In genomic region chr3:38276948-38277504, GRCm38 (mm10) we compare ENCODE assay signal across 26 mouse cellular contexts.
DNase-seq lines count a peak whose midpoint lies in the region; ATAC-seq and TF ChIP-seq lines count a peak whose summit lies in the region.
"Had no signal": no experiment of that assay in that cellular context is flagged by ENCODE, and none has a peak within 500 bp of the region (broad histone marks: within the 10 kb centered on the region; RNA-seq: fewer than 3 reads in every experiment).

No protein-coding gene starts in this region.

- H3K36me3 ChIP-seq in stomach, postnatal 0 days (ENCODE audit: control insufficient read depth, insufficient read depth, low read length): no peaks in the 10 kb centered on the region
- H3K36me3 ChIP-seq in forebrain, postnatal 0 days (ENCODE audit: insufficient read depth): no peaks in the 10 kb centered on the region
- H3K36me3 ChIP-seq: heart, embryonic 12.5 days; hindbrain, embryonic 13.5 days; limb, embryonic 12.5 days; liver, embryonic 15.5 days; lung, embryonic 15.5 days; midbrain, embryonic 12.5 days had no signal

- no peak overlapping the region for H3K4me2 ChIP-seq in stomach, postnatal 0 days (replicated peaks; ENCODE audit: low read depth)
- no peak overlapping the region for H3K4me2 ChIP-seq in forebrain, postnatal 0 days (ENCODE audit: low read depth)
- H3K4me2 ChIP-seq: forebrain, embryonic 13.5 days; heart, embryonic 12.5 days; hindbrain, embryonic 13.5 days; limb, embryonic 12.5 days; liver, embryonic 15.5 days; lung, embryonic 15.5 days; midbrain, embryonic 12.5 days had no signal

- peaks cover 28% of the 10 kb centered on the region for H3K4me1 ChIP-seq in embryonic fibroblast, embryonic 13.5 days (ENCODE audit: control insufficient read depth, insufficient read depth, low read length)
- no peaks in the 10 kb centered on the region for H3K4me1 ChIP-seq in stomach, postnatal 0 days (replicated peaks; ENCODE audit: control insufficient read depth, insufficient read depth)
- H3K4me1 ChIP-seq in forebrain, postnatal 0 days (ENCODE audit: insufficient read depth): no peaks in the 10 kb centered on the region
- H3K4me1 ChIP-seq: forebrain, embryonic 13.5 days; hindbrain, embryonic 13.5 days; liver, embryonic 15.5 days; midbrain, embryonic 12.5 days had no signal

- no peak for TF ChIP-seq EP300 in stomach, postnatal 0 days (optimal IDR thresholded peaks at IDR 0.05)

- no peaks in the 10 kb centered on the region for H3K9me3 ChIP-seq in stomach, postnatal 0 days (ENCODE audit: control insufficient read depth, low read length)
- no peaks in the 10 kb centered on the region for H3K9me3 ChIP-seq in forebrain, postnatal 0 days (ENCODE audit: low read length)
- H3K9me3 ChIP-seq: forebrain, embryonic 13.5 days; heart, embryonic 12.5 days; hindbrain, embryonic 13.5 days; limb, embryonic 12.5 days; liver, embryonic 15.5 days; lung, embryonic 15.5 days; midbrain, embryonic 12.5 days had no signal

- TF ChIP-seq POLR2A in embryonic fibroblast, embryonic 13.5 days (IDR thresholded peaks at IDR 0.05; ENCODE audit: low read depth, low read length): no peak

- peak; percentile 91 for ATAC-seq in stomach, postnatal 0 days (ENCODE audit: low FRiP score, low TSS enrichment)
- ATAC-seq in forebrain, postnatal 0 days: no peak
- ATAC-seq: forebrain, embryonic 13.5 days; intestine, embryonic 16.5 days had no signal

- peak; percentile 34 for DNase-seq in kidney, postnatal 10 days
- DNase-seq in kidney, adult 18-20 months: no peak
- DNase-seq in urinary bladder, postnatal 25 days (ENCODE audit: low spot score): peak; percentile 54
- no peak for DNase-seq in urinary bladder, adult 2 months (ENCODE audit: low spot score)
- peak; percentile 48 for DNase-seq in stomach, postnatal 0 days (ENCODE audit: low spot score)
- no peak for DNase-seq in cerebellum, adult 18-20 months
- no peak for DNase-seq in forebrain, postnatal 0 days
- DNase-seq: adrenal gland, postnatal 14 days; B cell, adult 2 months; cerebellum, adult 11 months; cerebellum, adult 9-11 months; gastrocnemius, postnatal 25 days; heart, adult 11 months; heart, postnatal 4 days; right cerebral cortex, postnatal 14 days; thymus, adult 2 months had no signal

- no peak overlapping the region for H3K9ac ChIP-seq in stomach, postnatal 0 days (ENCODE audit: low read length)
- no peak overlapping the region for H3K9ac ChIP-seq in forebrain, postnatal 0 days
- H3K9ac ChIP-seq: forebrain, embryonic 13.5 days; heart, embryonic 12.5 days; hindbrain, embryonic 13.5 days; limb, embryonic 12.5 days; liver, embryonic 15.5 days; lung, embryonic 15.5 days; midbrain, embryonic 12.5 days had no signal

- H3K4me3 ChIP-seq in embryonic fibroblast, embryonic 13.5 days (ENCODE audit: insufficient read depth, low read length): no peak overlapping the region
- H3K4me3 ChIP-seq in stomach, postnatal 0 days (ENCODE audit: low read depth, low read length): no peak overlapping the region
- H3K4me3 ChIP-seq in forebrain, postnatal 0 days (ENCODE audit: low read depth, low read length): no peak overlapping the region
- H3K4me3 ChIP-seq: forebrain, embryonic 13.5 days; heart, embryonic 12.5 days; hindbrain, embryonic 13.5 days; limb, embryonic 12.5 days; liver, embryonic 15.5 days; lung, embryonic 15.5 days; midbrain, embryonic 12.5 days had no signal

- H3K27me3 ChIP-seq in stomach, postnatal 0 days (ENCODE audit: control insufficient read depth, insufficient read depth, low read length): no peaks in the 10 kb centered on the region
- no peaks in the 10 kb centered on the region for H3K27me3 ChIP-seq in forebrain, postnatal 0 days (ENCODE audit: insufficient read depth, low read length)
- H3K27me3 ChIP-seq: CH12.LX; forebrain, embryonic 13.5 days; heart, embryonic 12.5 days; hindbrain, embryonic 13.5 days; limb, embryonic 12.5 days; liver, embryonic 15.5 days; lung, embryonic 15.5 days; midbrain, embryonic 12.5 days had no signal

- peak overlapping the region; percentile 96 for H3K27ac ChIP-seq in embryonic fibroblast, embryonic 13.5 days (ENCODE audit: insufficient read depth, low read length)
- no peak overlapping the region for H3K27ac ChIP-seq in stomach, postnatal 0 days (replicated peaks)
- no peak overlapping the region for H3K27ac ChIP-seq in forebrain, postnatal 0 days (ENCODE audit: low read depth, low read length)
- H3K27ac ChIP-seq: forebrain, embryonic 13.5 days; hindbrain, embryonic 13.5 days; limb, embryonic 12.5 days; liver, embryonic 15.5 days; lung, embryonic 15.5 days; midbrain, embryonic 12.5 days had no signal

- 54% methylated on average over 1 of the region's 1 CpGs for WGBS in stomach, postnatal 0 days
- WGBS in forebrain, postnatal 0 days: 96% methylated on average over 1 of the region's 1 CpGs

- TF ChIP-seq CTCF in embryonic fibroblast, embryonic 13.5 days (IDR thresholded peaks at IDR 0.05; ENCODE audit: borderline replicate concordance, insufficient read depth, low read length): no peak
- no peak for TF ChIP-seq CTCF in stomach, postnatal 0 days (IDR thresholded peaks at IDR 0.05; ENCODE audit: low read depth)
- TF ChIP-seq CTCF in forebrain, postnatal 0 days (IDR thresholded peaks at IDR 0.05; ENCODE audit: low read depth): no peak

Comparison
In these comparisons a context has a peak if more than half of its experiments do, and no peak if none do; other contexts are left out.
1. DNase-seq: peak in kidney, postnatal 10 days (single experiment), urinary bladder, postnatal 25 days (single experiment) and stomach, postnatal 0 days (single experiment); none in kidney, adult 18-20 months (single experiment), urinary bladder, adult 2 months (single experiment), cerebellum, adult 18-20 months (0 of 2) and forebrain, postnatal 0 days (single experiment).